Mouse (Mus musculus) lung, adult 18-20 months (tissue): ENCODE data around the gene Amz1.

Experiments used
- DNase-seq, 2 experiments: peaks; one replicate each; pipeline ENCODE4 v3.0.0; 2022; ENCODE audit warnings: mixed read lengths in 2 of 2

Gene Amz1

GRCm38 (mm10) chr5:140767704-140768141 is 43.8 kb downstream of the Amz1 start:
- DNase-seq = peak; percentile 85 to 89

GRCm38 (mm10) chr5:140768333-140768732 is 44.4 kb downstream of the Amz1 start:
- peak in 1 of 2 experiments; percentile 31 for DNase-seq

- no peak for DNase-seq
Observed at GRCm38 (mm10) chr5:140771612-140772011, 47.7 kb downstream of the Amz1 start.

- no peak for DNase-seq
Observed at GRCm38 (mm10) chr5:140772158-140772557, 48.2 kb downstream of the Amz1 start.

- no peak for DNase-seq
Observed at GRCm38 (mm10) chr5:140775111-140775510, 51.2 kb downstream of the Amz1 start.

GRCm38 (mm10) chr5:140776968-140777367 is 53.0 kb downstream of the Amz1 start:
- DNase-seq = no peak

- DNase-seq = no peak
Observed at GRCm38 (mm10) chr5:140781122-140781521, 57.2 kb downstream of the Amz1 start.

GRCm38 (mm10) chr5:140781886-140782572 is 58.1 kb downstream of the Amz1 start:
- no peak for DNase-seq

- no peak for DNase-seq
Observed at GRCm38 (mm10) chr5:140783577-140783976, 59.6 kb downstream of the Amz1 start.

GRCm38 (mm10) chr5:140784288-140784687 is 60.4 kb downstream of the Amz1 start:
- DNase-seq = no peak

GRCm38 (mm10) chr5:140785240-140785872 is 61.4 kb downstream of the Amz1 start:
- no peak for DNase-seq

GRCm38 (mm10) chr5:140789561-140789960 is 65.6 kb downstream of the Amz1 start:
- no peak for DNase-seq

- DNase-seq = no peak
Observed at GRCm38 (mm10) chr5:140790392-140790791, 66.5 kb downstream of the Amz1 start.

GRCm38 (mm10) chr5:140790937-140791877 is 67.3 kb downstream of the Amz1 start:
- peak; percentile 84 to 90 for DNase-seq

- peak in 1 of 2 experiments; percentile 26 for DNase-seq
Observed at GRCm38 (mm10) chr5:140792233-140792632, 68.3 kb downstream of the Amz1 start.

GRCm38 (mm10) chr5:140794753-140795152 is 70.8 kb downstream of the Amz1 start:
- DNase-seq = no peak

GRCm38 (mm10) chr5:140795176-140795575 is 71.2 kb downstream of the Amz1 start:
- no peak for DNase-seq

GRCm38 (mm10) chr5:140796051-140796450 is 72.1 kb downstream of the Amz1 start:
- DNase-seq = no peak

- no peak for DNase-seq
Observed at GRCm38 (mm10) chr5:140798158-140798557, 74.2 kb downstream of the Amz1 start.

GRCm38 (mm10) chr5:140798775-140799174 is 74.8 kb downstream of the Amz1 start:
- DNase-seq = no peak

- DNase-seq = no peak
Observed at GRCm38 (mm10) chr5:140799190-140799589, 75.3 kb downstream of the Amz1 start.

- no peak for DNase-seq
Observed at GRCm38 (mm10) chr5:140800288-140800923, 76.5 kb downstream of the Amz1 start.

- DNase-seq = no peak
Observed at GRCm38 (mm10) chr5:140801782-140802181, 77.9 kb downstream of the Amz1 start.
